In genomic region chr11:119554706-119555105, GRCm38 (mm10) we compare ENCODE assay signal across 14 mouse cellular contexts. TPM values are rescaled to one million over a fixed set of nuclear protein-coding genes. Genes with fewer than 3 reads are reported as not detected.
"Had no signal": no experiment of that assay in that cellular context is flagged by ENCODE, and none has a peak within 500 bp of the region (broad histone marks: within the 10 kb centered on the region; RNA-seq: fewer than 3 reads in every experiment).

No protein-coding gene starts in this region.

- ATAC-seq: intestine, postnatal 0 days; liver, embryonic 12.5 days had no signal

- H3K27ac ChIP-seq: layer of hippocampus, adult 2 months; limb, embryonic 10.5 days; limb, embryonic 13.5 days; liver, embryonic 12.5 days; liver, embryonic 15.5 days; macrophage had no signal

- H3K9me3 ChIP-seq: limb, embryonic 10.5 days; limb, embryonic 13.5 days; liver, embryonic 12.5 days; liver, embryonic 15.5 days had no signal

- H3K36me3 ChIP-seq: limb, embryonic 10.5 days; limb, embryonic 13.5 days; liver, embryonic 12.5 days; liver, embryonic 15.5 days had no signal

- H3K4me2 ChIP-seq: limb, embryonic 13.5 days; liver, embryonic 12.5 days; liver, embryonic 15.5 days had no signal

- H3K9ac ChIP-seq: limb, embryonic 13.5 days; liver, embryonic 12.5 days; liver, embryonic 15.5 days had no signal

- DNase-seq: kidney, postnatal 25 days; layer of hippocampus, adult 9-11 months; liver; lung, adult 18-20 months; midbrain, embryonic 14.5 days; thymus, adult 18-20 months; thymus, postnatal 36 days had no signal

- H3K4me3 ChIP-seq: layer of hippocampus, adult 2 months; limb, embryonic 10.5 days; limb, embryonic 13.5 days; liver, embryonic 12.5 days; liver, embryonic 15.5 days had no signal

RNA-seq across cellular contexts. Expression of gene Nptx1, which starts 7.2 kb away (rescaled TPM):
- polyA plus RNA-seq: liver, embryonic 15.5 days had no signal
